Mouse (Mus musculus): ENCODE data around the gene Slc1a5. TPM values are rescaled to one million over a fixed set of nuclear protein-coding genes. Genes with fewer than 3 reads are reported as not detected.
A peak's percentile ranks its signal among the peaks of the same experiment; 100 is the strongest.

Gene Slc1a5
- polyA plus RNA-seq, 1 experiment from 2014 or later: 36.1 TPM

GRCm38 (mm10) chr7:16845072-16845819, 64.1 kb downstream of the Slc1a5 start:
- H3K36me3 ChIP-seq (ENCODE audit: control insufficient read depth, insufficient read depth, low read length): peaks cover 26% of the 10 kb centered on the region
- ATAC-seq (ENCODE audit: low FRiP score, low TSS enrichment): peak; percentile 25; the same call in 1 of the 2 replicates

DNA sequence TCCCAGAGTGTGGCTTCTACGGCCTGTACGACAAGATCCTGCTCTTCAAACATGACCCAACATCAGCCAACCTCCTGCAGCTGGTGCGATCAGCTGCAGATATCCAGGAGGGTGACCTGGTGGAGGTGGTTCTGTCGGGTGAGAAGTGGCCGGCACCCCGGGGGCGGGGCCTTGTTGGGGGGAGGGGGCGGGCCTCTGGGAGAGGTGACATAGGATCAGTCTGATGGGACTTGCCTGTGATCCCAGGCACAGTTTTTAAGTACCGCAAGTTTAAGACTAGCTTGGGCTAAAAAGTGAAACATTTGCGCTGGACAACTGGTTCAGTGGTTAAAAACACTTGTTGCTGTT, 64.7 kb downstream of the Slc1a5 start:
- Histone ChIP-seq H3K27ac (ENCODE audit: low read depth, low read length) (peak overlapping the region; percentile 80), H3K4me3 (ENCODE audit: low read length) (peak overlapping the region; percentile 59), H3K4me2 (replicated peaks; ENCODE audit: low read depth, low read length) (peak overlapping the region; percentile 84), H3K9ac (ENCODE audit: low read depth, low read length) (peak overlapping the region; percentile 50), H3K27me3 (ENCODE audit: control insufficient read depth, insufficient read depth, low read length) (no peaks in the 10 kb centered on the region), H3K9me3 (ENCODE audit: control insufficient read depth, low read length) (no peaks in the 10 kb centered on the region), H3K36me3 (ENCODE audit: control insufficient read depth, insufficient read depth, low read length) (peaks cover 26% of the 10 kb centered on the region), H3K4me1 (ENCODE audit: control insufficient read depth, insufficient read depth, low read length) (peaks cover 12% of the 10 kb centered on the region)
- WGBS: 28% methylated on average over 10 of the region's 10 CpGs
- ATAC-seq (ENCODE audit: low FRiP score, low TSS enrichment): no peak

More at GRCm38 (mm10) chr7:16845072-16845819, 64.1 kb downstream of the Slc1a5 start:
- peak overlapping the region; percentile 84 for H3K4me2 ChIP-seq (replicated peaks; ENCODE audit: low read depth, low read length)
- no peaks in the 10 kb centered on the region for H3K9me3 ChIP-seq (ENCODE audit: control insufficient read depth, low read length)
- H3K4me1 ChIP-seq (ENCODE audit: control insufficient read depth, insufficient read depth, low read length): peaks cover 12% of the 10 kb centered on the region
- peak overlapping the region; percentile 80 for H3K27ac ChIP-seq (ENCODE audit: low read depth, low read length)
- H3K4me3 ChIP-seq (ENCODE audit: low read length): peak overlapping the region; percentile 59
- no peaks in the 10 kb centered on the region for H3K27me3 ChIP-seq (ENCODE audit: control insufficient read depth, insufficient read depth, low read length)
- WGBS: 27% methylated on average over 14 of the region's 14 CpGs
- H3K9ac ChIP-seq (ENCODE audit: low read depth, low read length): peak overlapping the region; percentile 50

GRCm38 (mm10) chr7:16846775-16847174, 65.6 kb downstream of the Slc1a5 start:
- peaks cover 32% of the 10 kb centered on the region for H3K36me3 ChIP-seq (ENCODE audit: control insufficient read depth, insufficient read depth, low read length)
- 93% methylated on average over 5 of the region's 5 CpGs for WGBS

GRCm38 (mm10) chr7:16847507-16847906, 66.4 kb downstream of the Slc1a5 start:
- H3K27me3 ChIP-seq (ENCODE audit: control insufficient read depth, insufficient read depth, low read length): no peaks in the 10 kb centered on the region
- no peak for ATAC-seq (ENCODE audit: low FRiP score, low TSS enrichment)
- peaks cover 37% of the 10 kb centered on the region for H3K36me3 ChIP-seq (ENCODE audit: control insufficient read depth, insufficient read depth, low read length)
- no peak overlapping the region for H3K4me2 ChIP-seq (replicated peaks; ENCODE audit: low read depth, low read length)
- peaks cover 12% of the 10 kb centered on the region for H3K4me1 ChIP-seq (ENCODE audit: control insufficient read depth, insufficient read depth, low read length)
- WGBS: 87% methylated on average over 19 of the region's 19 CpGs
- H3K4me3 ChIP-seq (ENCODE audit: low read length): no peak overlapping the region
- H3K9ac ChIP-seq (ENCODE audit: low read depth, low read length): no peak overlapping the region
- H3K27ac ChIP-seq (ENCODE audit: low read depth, low read length): no peak overlapping the region
- H3K9me3 ChIP-seq (ENCODE audit: control insufficient read depth, low read length): no peaks in the 10 kb centered on the region

More at GRCm38 (mm10) chr7:16846775-16847174, 65.6 kb downstream of the Slc1a5 start:
- H3K9ac ChIP-seq (ENCODE audit: low read depth, low read length): no peak overlapping the region
- no peaks in the 10 kb centered on the region for H3K9me3 ChIP-seq (ENCODE audit: control insufficient read depth, low read length)
- ATAC-seq (ENCODE audit: low FRiP score, low TSS enrichment): no peak
- H3K27me3 ChIP-seq (ENCODE audit: control insufficient read depth, insufficient read depth, low read length): no peaks in the 10 kb centered on the region
- H3K4me1 ChIP-seq (ENCODE audit: control insufficient read depth, insufficient read depth, low read length): peaks cover 12% of the 10 kb centered on the region
- H3K4me2 ChIP-seq (replicated peaks; ENCODE audit: low read depth, low read length): no peak overlapping the region
- H3K4me3 ChIP-seq (ENCODE audit: low read length): no peak overlapping the region
- no peak overlapping the region for H3K27ac ChIP-seq (ENCODE audit: low read depth, low read length)

Other genes with a start within 250 kb of the Slc1a5 start
- gene Arhgap35, start 166.3 kb upstream of the Slc1a5 start, polyA plus RNA-seq (2014; fragmentation: Nextera tagmentation; extraction: Ambion mirVana): 12.6 and 26.6 TPM in 2 replicates
- not detected in 2 replicates for gene Ceacam15, start 105.6 kb upstream of the Slc1a5 start, polyA plus RNA-seq (2014; fragmentation: Nextera tagmentation; extraction: Ambion mirVana)
- gene Ceacam9, start 59.4 kb upstream of the Slc1a5 start, polyA plus RNA-seq (2014; fragmentation: Nextera tagmentation; extraction: Ambion mirVana): not detected in 2 replicates
- gene Ap2s1, start 42.9 kb upstream of the Slc1a5 start, polyA plus RNA-seq (2014; fragmentation: Nextera tagmentation; extraction: Ambion mirVana): 270 and 336 TPM in 2 replicates
- gene Strn4, start 34.5 kb downstream of the Slc1a5 start, polyA plus RNA-seq (2014; fragmentation: Nextera tagmentation; extraction: Ambion mirVana): 75.5 and 111 TPM in 2 replicates
- gene Fkrp, start 35.4 kb downstream of the Slc1a5 start, polyA plus RNA-seq (2014; fragmentation: Nextera tagmentation; extraction: Ambion mirVana): 23.6 and 31.1 TPM in 2 replicates
- gene Prkd2, start 61.6 kb downstream of the Slc1a5 start, polyA plus RNA-seq (2014; fragmentation: Nextera tagmentation; extraction: Ambion mirVana): 10.9 and 15.7 TPM in 2 replicates
- gene Dact3, start 94.0 kb downstream of the Slc1a5 start, polyA plus RNA-seq (2014; fragmentation: Nextera tagmentation; extraction: Ambion mirVana): 5.1 and 6.4 TPM in 2 replicates
- 7.5 TPM in 2 replicates for gene Gng8, start 110.4 kb downstream of the Slc1a5 start, polyA plus RNA-seq (2014; fragmentation: Nextera tagmentation; extraction: Ambion mirVana)
- gene Ptgir, start 125.2 kb downstream of the Slc1a5 start, polyA plus RNA-seq (2014; fragmentation: Nextera tagmentation; extraction: Ambion mirVana): 0.67 and 1.4 TPM in 2 replicates
- gene Calm3, start 142.8 kb downstream of the Slc1a5 start, polyA plus RNA-seq (2014; fragmentation: Nextera tagmentation; extraction: Ambion mirVana): 156 and 198 TPM in 2 replicates
- 2.5 and 5.5 TPM in 2 replicates for gene Pnmal2, start 163.3 kb downstream of the Slc1a5 start, polyA plus RNA-seq (2014; fragmentation: Nextera tagmentation; extraction: Ambion mirVana)
- gene Pnmal1, start 178.3 kb downstream of the Slc1a5 start, polyA plus RNA-seq (2014; fragmentation: Nextera tagmentation; extraction: Ambion mirVana): 0.51 and 0.74 TPM in 2 replicates
- 0.29 and 0.47 TPM in 2 replicates for gene Gm42372, start 201.7 kb downstream of the Slc1a5 start, polyA plus RNA-seq (2014; fragmentation: Nextera tagmentation; extraction: Ambion mirVana)
- 17.5 and 21.4 TPM in 2 replicates for gene Ccdc8, start 211.4 kb downstream of the Slc1a5 start, polyA plus RNA-seq (2014; fragmentation: Nextera tagmentation; extraction: Ambion mirVana)
- 103 and 115 TPM in 2 replicates for gene Ppp5c, start 246.6 kb downstream of the Slc1a5 start, polyA plus RNA-seq (2014; fragmentation: Nextera tagmentation; extraction: Ambion mirVana)